Mouse (Mus musculus) left cerebral cortex, postnatal 10 days (tissue): Measurements from ENCODE around the gene Slc25a19. TPM values are rescaled to one million over a fixed set of nuclear protein-coding genes. Genes with fewer than 3 reads are reported as not detected.

Source experiments
- DNase-seq, 2 experiments: peaks; one replicate each; pipeline ENCODE4 v3.0.0; 2021 to 2022; ENCODE audit warnings: low spot score in 2 of 2, mixed read lengths in 1 of 2; ENCODE audit errors: extremely low spot score in 1 of 2
- intact Hi-C: fragments of 180-260 bp; cut with DNase I; formaldehyde crosslinking; loops from one replicate; pipeline ENCODE4 v1.15.1; 2025
- total RNA-seq, 2 experiments: library from RNA; stranded (reverse); gene quantifications; 2 replicates each; pipeline ENCODE4 v1.2.3; 2021

Slc25a19 gene
- total RNA-seq, 2 experiments from 2014 or later, result 55.0 to 59.7 TPM

DNA sequence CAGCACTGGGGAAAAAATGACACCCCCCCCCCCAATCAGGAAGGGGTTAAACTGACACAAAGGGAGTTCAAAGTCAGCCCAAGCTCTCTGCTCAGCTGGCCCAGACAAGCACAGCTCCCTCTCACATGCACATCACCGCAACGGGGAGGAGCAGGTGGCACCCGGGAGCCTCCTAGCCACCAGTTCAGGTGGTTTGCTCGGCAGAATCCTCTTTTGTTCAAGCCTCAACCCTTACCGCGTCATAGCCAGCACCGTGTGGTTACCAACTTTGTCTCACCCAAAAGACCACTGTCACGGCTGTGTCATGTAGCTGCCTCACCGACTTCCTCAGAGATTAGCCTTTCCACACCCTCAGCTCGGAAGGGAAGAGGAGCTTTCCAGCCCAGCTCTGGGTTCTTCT, 15.2 kb upstream of the Slc25a19 start:
- no peak for DNase-seq
- intact Hi-C loops, result no loop called here

DNA sequence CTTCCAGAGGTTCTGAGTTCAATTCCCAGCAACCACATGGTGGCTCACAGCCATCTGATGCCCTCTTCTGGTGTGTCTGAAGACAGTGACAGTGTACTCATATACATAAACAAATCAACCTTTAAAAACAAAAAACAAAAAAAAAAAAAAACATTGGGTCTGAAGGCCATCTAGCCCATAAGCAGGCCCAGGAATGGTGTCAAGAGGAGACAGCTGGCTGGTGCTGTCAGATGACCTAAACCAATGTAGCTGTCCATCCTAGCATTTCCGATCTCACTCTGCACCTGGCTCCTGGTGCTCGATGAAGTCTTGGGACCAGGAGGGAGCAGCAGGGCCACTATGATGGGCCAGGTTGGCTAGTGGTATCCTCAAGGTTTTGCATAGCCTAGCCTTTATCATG, 14.6 kb upstream of the Slc25a19 start:
- intact Hi-C loops, result no loop called here

DNA sequence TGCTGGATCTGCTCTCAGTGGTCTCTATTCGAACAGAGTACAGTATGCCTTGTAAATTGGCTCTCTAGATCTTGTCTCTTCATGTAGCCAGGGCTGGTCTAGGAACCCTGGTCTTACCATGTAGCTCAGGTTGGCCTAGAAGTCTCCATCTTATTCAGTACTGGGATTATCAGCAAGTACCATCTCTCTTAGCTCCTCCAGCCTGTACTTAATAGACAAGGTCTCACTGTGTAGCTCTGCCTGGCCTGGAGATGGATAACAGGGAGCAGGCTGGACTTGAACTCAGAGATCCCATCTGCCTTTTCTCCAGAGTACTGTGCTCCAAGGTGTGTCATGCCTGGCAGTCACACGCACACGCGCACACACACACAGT, 13.6 kb upstream of the Slc25a19 start:
- intact Hi-C loops, result no loop called here
- DNase-seq, result no peak

More for the DNA sequence above, 14.6 kb upstream of the Slc25a19 start:
- no peak for DNase-seq

DNA sequence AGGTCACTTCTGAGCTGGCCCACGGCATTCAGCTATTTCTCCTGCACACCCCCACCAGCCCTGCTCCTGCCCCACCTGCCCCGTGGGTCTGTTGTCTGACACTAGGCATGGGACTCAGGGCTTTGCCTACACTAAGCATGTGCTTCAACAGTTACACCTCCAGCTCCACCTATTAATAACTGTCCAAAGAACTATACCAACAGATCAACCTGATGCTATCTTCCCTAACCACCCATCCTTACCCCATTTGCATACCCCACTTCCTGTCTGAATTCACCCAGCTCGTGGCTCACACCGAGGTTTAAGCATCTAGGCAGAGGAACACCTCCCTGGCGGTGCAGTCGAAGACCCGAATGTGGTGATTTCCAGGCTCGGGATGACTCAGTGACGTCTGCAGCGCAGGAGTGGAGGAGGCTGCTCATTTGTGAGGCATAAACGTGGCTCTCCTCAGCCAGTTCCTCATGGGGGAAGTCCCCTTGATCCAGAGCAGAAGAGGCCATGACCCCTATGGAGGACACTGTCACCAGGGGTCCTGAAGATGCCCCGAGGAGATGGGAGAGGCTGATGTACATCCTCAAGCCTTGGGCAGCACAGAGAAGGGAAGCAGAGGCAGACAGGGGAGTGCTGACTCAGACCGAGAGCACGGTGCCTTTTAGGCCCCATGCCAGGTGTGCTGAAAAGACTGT, 13.0 kb upstream of the Slc25a19 start:
- intact Hi-C loops, result no loop called here
- DNase-seq, result no peak

DNA sequence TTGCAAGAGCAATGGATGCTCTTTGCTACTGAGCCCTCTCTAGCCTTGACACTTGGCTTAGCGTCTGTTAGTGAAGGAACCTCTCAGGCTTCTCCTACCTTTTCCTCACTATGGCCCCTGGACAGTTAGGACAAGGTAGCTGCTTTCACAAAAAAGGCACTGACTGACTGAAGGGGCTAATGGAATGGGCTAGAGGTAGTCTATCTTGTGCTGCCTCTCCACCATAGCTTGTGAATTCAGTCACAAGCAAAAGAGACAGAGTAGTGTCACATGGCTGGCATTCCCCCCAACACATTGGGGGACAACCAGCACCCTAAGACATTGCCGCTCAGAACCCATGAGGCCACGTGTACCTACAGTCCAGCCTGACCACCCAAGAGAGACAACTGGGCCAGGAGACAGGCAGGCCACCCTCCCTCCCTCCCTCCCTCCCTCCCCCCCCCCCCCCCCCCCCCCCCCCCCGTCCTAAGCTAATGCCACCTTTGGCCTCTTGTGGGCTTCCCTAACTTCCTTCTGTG, 12.3 kb upstream of the Slc25a19 start:
- intact Hi-C loops, result no loop called here
- DNase-seq, result no peak

DNA sequence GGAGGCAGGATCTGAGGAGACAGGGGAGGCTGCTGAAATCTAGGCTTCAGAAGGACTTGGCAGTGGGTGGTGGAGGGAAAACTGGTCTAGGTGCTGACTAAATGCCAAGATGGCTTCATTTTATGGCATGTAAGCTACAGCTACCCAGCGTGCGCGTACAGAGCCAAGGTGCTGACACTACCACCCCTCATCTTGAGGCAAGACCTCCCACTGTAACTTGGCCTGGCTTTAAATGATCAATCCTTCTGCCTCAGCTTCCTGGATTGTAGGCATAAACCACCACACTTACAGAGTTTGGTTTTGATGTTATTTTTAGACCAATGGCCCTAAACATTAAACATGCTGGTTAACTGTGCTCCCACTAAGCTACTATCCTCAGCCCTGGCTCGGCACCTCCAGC, 11.4 kb upstream of the Slc25a19 start:
- intact Hi-C loops, result no loop called here
- DNase-seq, result no peak

DNA sequence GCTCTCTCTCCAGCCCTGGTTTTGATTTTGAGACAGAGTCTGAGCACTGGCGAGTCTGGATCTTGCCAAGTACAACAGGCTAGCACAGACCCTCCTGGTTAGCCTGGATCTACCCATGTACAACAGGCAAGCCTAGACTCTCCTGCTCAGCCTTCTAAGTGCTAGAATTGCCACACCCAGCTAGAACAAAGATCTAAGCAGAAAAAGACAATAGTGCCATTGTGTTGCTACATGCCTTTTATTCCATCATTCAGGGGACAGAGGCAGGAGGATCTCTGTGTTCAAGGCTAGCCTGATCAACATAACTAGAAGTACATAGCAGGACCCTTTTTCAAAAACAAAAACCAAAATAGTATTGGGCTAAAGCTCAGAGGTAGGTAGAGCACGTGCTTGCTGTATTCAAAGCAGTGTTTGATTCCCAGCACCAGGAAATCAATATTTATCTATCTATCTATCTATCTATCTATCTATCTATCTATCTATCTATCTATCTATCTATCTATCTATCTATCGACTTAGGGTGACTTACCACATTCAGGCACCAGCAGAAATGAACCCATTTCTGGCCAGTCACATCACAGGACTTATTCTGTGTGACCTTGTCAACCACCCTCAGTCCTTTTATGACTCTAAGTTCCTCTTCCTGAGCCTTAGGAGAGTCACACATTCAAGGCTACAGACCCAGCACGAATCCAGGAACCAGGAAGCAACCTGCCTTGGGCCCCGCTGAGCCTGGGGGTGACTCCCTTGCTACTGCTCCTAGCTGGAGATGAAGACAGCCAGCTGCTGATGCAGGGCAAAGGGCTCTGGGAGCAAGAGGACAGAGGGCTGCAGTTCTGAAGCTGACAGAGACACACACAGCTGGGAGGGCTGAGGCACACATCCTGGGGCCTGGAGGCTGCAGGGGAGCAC, 10.7 kb upstream of the Slc25a19 start:
- intact Hi-C loops, result no loop called here
- no peak for DNase-seq

DNA sequence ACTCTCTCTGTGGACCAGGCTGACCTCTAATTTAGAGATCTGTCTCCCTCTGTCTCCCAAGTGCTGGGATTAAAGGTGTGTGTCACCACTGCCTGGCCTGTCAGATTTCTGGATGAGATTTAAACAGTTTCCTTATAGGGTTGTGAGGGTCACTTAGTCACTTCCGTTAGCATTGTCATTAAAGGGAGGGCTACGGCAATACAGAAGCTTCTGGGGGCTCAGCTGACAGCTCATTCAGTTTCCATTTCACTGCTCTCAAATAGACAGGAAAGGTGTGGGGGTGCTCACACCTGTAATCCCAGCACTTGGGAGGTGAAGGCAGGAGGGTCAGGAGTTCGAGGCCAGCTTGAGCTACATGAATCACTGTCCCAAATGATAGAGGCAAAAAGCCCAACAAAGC, 8.9 kb upstream of the Slc25a19 start:
- intact Hi-C loops, result no loop called here
- no peak for DNase-seq

DNA sequence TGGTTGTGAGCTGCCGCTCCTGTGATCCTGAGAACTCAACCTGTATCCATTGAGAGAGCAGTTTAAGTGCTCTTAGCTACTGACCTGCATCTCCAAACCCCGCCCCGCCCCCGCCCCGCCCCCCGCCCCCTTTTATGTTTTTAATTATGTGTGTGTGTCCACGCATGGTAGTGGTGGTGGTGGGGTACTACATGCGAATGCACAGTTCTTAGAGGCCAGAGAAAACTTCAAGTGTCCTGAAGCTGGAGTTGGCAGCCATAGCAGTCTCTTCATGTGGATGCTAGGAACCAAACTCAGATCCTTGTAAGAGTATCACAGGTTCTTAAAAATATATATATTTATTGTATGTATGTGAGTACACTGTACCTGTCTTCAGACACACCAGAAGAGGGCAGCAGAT, 7.4 kb upstream of the Slc25a19 start:
- intact Hi-C loops, result no loop called here
- DNase-seq, result no peak

DNA sequence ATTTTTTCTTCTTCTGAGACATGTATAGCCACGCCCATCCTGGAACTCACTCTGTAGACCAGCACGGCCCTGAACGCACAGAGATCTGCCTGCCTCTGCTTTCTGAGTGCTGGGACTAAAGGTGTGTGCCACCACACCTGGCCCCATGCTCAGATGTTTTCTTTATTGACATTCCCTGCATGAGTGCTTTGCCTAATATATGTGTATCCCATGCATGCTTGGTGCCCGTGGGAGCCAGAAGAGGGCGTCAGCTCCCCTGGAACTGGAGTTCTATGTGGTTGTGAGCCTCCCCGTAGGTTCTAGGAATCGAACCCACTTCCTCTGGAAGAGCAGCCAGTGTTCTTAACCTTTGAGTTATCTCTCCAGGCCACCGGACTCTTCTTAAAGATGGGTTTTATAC, 6.9 kb upstream of the Slc25a19 start:
- intact Hi-C loops, result no loop called here
- no peak for DNase-seq

DNA sequence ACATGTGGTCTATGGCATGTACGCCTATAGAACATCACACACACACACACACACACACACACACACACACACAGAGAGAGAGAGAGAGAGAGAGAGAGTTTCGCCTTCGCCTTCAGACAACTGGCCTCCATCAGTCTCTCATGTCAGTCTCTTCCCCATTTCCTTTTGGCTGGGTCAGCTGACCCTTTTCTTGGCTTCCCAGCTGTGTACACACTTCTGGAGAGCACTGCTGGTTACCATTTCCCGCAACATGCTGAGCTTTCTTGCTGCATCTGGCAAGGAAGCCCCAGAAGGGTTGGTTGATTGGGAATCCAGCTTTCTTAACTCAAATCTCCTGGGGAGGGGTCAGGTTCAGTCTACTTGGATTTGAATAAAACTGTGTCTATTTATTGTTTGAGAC, 6.0 kb upstream of the Slc25a19 start:
- no peak for DNase-seq
- intact Hi-C loops, result no loop called here

DNA sequence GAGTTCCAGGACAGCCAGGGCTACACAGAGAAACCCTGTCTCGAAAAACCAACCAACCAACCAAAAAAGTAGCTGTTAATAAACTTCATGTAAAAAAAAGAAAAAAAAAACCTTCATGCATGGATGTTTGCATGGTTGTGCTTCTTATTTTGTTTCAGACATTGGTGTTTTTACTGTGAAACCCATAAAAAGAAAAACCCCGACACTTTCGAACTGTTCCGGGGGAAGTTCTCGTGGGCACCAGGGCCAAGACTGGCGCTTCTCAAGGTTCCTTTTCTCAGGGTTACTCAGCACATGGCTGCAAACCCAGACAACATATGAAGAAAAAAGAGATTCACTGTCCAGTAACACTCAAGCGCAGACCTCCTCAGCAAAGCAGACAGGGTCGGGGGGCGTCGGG, 4.8 kb upstream of the Slc25a19 start:
- no peak for DNase-seq
- intact Hi-C loops, result no loop called here

DNA sequence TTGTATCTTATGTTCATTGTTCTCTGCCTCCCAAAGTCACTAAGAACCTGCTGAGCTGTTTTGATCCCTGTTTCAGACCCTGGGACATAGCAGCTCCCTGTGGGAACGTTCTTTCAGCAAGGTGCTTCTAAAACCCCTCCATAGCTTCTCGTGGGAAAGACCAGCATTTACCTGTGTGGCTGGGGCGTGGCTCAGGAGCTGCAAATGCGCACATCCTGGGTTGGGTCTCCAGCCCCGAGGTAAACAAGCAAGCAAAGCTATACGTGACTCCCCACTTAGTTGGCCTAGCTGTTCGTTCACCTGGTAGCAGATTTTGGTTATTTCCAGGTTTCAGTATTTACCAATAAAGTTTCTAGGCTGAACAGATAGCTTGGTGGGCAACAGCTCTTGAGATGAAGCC, 4.2 kb upstream of the Slc25a19 start:
- intact Hi-C loops, result no loop called here
- no peak for DNase-seq

DNA sequence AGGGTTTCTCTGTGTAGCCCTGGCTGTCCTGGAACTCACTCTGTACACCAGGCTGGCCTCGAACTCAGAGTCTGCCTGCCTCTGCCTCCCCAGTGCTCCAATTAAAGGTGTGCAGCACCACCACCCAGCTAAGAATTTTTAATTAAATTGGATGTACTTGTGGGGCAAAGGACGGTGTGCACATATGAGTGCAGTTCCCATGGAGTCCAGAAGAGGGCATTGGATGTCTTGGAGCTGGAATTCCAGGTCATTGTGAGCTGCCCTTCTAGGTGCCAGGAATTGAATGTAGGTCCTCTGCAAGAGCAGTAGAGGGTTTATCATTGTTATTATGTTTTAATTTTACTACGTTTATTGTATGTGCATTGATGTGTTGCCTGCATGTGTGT, 3.4 kb upstream of the Slc25a19 start:
- intact Hi-C loops, result no loop called here
- DNase-seq, result no peak

DNA sequence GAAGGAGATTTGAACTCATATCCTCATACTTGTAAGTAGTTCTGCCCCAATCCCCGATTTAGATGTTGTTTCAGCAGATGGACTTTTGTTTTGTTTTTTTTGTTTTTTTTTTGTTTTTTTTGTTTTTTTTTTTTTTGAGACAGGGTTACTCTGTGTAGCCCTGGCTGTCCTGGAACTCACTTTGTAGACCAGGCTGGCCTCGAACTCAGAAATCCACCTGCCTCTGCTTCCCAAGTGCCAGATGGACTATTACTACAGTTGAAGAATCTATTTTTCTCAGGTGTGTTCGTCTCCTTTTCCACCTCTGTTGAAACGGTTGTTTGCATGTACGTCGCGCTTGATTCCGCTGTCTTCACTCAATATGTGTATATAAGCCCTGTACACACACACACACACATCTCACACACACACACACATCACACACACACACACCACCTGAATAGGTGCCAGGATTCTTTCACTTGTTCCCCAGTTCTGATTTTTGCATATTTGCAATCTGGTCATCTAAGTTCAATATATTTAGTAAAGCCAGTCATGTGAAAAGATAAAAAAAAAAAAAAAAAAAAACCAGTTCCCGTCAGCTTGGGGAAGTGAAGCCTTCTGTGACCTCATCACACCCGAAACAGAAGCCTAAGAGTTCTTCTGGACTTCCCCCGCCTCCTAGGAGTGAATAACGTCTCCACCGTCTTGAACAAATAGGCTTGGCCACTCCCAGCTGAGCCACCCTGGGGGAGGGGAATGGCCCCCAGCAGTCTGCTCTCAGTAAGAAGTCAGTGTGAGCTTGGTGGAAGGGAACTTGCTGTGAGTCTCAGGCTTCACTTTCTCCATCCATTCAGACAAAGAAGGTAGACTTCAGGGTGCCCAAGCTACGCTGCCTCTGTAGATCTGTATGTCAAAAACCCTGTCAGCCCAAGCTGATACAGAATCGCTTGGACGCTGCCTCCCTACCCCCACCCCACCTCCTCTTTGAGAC, 2.7 kb upstream of the Slc25a19 start:
- intact Hi-C loops, result no loop called here
- DNase-seq, result no peak

DNA sequence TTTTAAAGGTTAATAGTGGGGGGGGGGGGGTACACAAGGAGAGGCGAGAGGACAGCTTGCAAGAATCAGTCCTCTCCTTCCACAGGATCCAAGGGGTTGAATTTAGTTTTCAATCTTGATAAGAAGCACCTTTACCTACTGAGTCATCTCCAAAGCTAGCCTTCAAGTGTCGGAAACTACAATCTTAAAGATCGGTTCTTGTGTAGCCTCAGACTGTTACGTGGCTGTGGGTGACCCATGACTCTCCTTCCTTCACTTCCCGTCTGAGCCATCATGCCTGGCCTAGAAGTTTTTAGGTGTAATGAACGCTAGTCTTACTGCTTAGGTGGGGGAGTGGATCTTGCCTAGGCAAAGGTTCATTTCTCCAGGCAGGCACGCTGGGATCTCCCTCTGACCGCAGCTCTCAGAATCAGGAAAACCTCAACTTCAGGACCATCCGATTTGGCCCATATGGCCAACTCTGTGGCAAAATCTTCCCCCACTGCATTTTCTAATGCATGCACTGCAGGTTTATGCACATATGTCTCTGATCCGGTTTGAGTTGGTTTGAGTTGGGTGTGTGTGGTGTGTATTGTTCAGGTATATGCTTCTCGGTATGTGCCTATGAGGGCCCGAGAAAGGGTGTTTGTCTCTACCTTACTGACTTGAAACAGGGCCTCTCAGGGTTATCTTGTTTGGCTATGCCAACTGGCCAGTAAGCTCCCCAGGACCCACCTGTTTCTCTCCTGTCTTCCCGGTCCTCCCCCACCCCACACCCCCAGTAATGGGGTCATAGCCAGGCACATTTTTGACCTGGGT, 1.8 kb upstream of the Slc25a19 start:
- intact Hi-C loops, result no loop called here
- DNase-seq, result no peak

DNA sequence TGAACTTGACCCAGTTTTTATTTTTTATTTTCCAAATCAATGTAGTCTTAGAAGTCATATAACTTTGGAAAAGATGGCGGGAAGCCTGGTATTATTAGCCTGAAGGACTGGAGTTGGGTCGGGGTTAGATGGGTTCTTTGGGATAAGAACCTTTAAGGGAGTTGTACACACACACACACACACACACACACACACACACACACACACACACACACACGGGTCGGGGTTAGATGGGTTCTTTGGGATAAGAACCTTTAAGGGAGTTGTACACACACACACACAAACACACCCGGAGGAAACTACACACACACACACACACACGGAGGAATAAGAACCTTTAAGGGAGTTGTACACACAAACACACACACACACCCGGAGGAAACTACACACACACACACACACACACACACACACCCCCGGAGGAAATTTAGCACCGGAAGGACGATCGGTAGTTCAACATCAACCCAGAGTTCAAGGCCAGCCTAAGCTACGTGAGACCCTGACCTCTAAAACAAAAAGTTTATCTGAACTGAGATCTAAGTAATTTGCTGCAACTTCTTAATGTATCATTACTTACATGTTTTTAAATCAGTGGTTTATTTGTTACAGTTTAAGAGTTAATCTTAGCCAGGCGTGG, 488 bp upstream of the Slc25a19 start:
- no peak for DNase-seq
- intact Hi-C loops, result no loop called here
